Mouse (Mus musculus) embryonic fibroblast, embryonic 13.5 days (primary cell): ENCODE measurements around the gene Sh3gl1.

ENCODE experiments used
- CTCF ChIP-seq: IDR thresholded peaks from 2 replicates; pipeline ENCODE4 v1.5.1; 2011; ENCODE audit warnings: mild to moderate bottlenecking, control low read depth, low read length, moderate library complexity, borderline replicate concordance; ENCODE audit not compliant: insufficient read depth
- POLR2A ChIP-seq: IDR thresholded peaks from 2 replicates; pipeline ENCODE4 v1.6.1; 2011; ENCODE audit warnings: low read depth, mild to moderate bottlenecking, control low read depth, low read length, moderate library complexity

GRCm38 (mm10) chr17:56034040-56034725, 2.3 kb downstream of the Sh3gl1 start:
- no peak for TF ChIP-seq POLR2A
- TF ChIP-seq CTCF = no peak
